Mouse (Mus musculus): ENCODE data around the gene Taf4.

The Taf4 gene

GRCm38 (mm10) chr2:179980616-179981015 lies 4.2 kb upstream of the Taf4 start:
- no peak for DNase-seq

GRCm38 (mm10) chr2:179979836-179980235 lies 3.4 kb upstream of the Taf4 start:
- no peak for DNase-seq

- no peak for DNase-seq
These were observed 1.8 kb upstream of the Taf4 start for GRCm38 (mm10) chr2:179978250-179978649.

GRCm38 (mm10) chr2:179977344-179978025 lies 1.0 kb upstream of the Taf4 start:
- no peak for DNase-seq

- DNase-seq = no peak
These were observed 185 bp downstream of the Taf4 start for GRCm38 (mm10) chr2:179976295-179976627.

- DNase-seq = peak; percentile 28
These were observed 595 bp downstream of the Taf4 start for GRCm38 (mm10) chr2:179975851-179976250.

GRCm38 (mm10) chr2:179974651-179975471 lies 1.6 kb downstream of the Taf4 start:
- peak; percentile 41 for DNase-seq

- peak; percentile 29 for DNase-seq
These were observed 2.4 kb downstream of the Taf4 start for GRCm38 (mm10) chr2:179973871-179974628.

GRCm38 (mm10) chr2:179972406-179972805 lies 4.0 kb downstream of the Taf4 start:
- DNase-seq = no peak

- no peak for DNase-seq
These were observed 4.6 kb downstream of the Taf4 start for GRCm38 (mm10) chr2:179971891-179972290.

- DNase-seq = no peak
These were observed 7.3 kb downstream of the Taf4 start for GRCm38 (mm10) chr2:179969137-179969536.

- no peak for DNase-seq
These were observed 8.8 kb downstream of the Taf4 start for GRCm38 (mm10) chr2:179967633-179968032.

- DNase-seq = no peak
These were observed 15.0 kb downstream of the Taf4 start for GRCm38 (mm10) chr2:179961420-179961819.

GRCm38 (mm10) chr2:179960327-179960726 lies 16.1 kb downstream of the Taf4 start:
- DNase-seq = no peak

GRCm38 (mm10) chr2:179959391-179959790 lies 17.1 kb downstream of the Taf4 start:
- DNase-seq = no peak

- DNase-seq = peak; percentile 24
These were observed 24.6 kb downstream of the Taf4 start for GRCm38 (mm10) chr2:179951542-179952524.

GRCm38 (mm10) chr2:179948820-179949219 lies 27.6 kb downstream of the Taf4 start:
- DNase-seq = no peak

- no peak for DNase-seq
These were observed 28.8 kb downstream of the Taf4 start for GRCm38 (mm10) chr2:179947607-179948006.

GRCm38 (mm10) chr2:179946496-179946895 lies 29.9 kb downstream of the Taf4 start:
- DNase-seq = no peak

GRCm38 (mm10) chr2:179945051-179945450 lies 31.4 kb downstream of the Taf4 start:
- DNase-seq = no peak

- no peak for DNase-seq
These were observed 34.8 kb downstream of the Taf4 start for GRCm38 (mm10) chr2:179941696-179942095.

GRCm38 (mm10) chr2:179937091-179937490 lies 39.4 kb downstream of the Taf4 start:
- no peak for DNase-seq

Measured in thymus, postnatal 25 days (tissue).